Mouse (Mus musculus) adrenal gland, postnatal 36 days (tissue): ENCODE measurements at regions not wholly inside any gene's neighbourhood (a gene's known extent, or its start where the extent isn't known, plus 50 kb on each side); places are given as distances from the start of the nearest gene placed in this dataset.

Experiments
- DNase-seq, 2 experiments: peaks; one replicate each; pipeline ENCODE4 v3.0.0; 2021; ENCODE audit warnings: mixed read lengths in 1 of 2

- no peak for DNase-seq
These were observed 404.2 kb upstream of the Cntn3 start for GRCm38 (mm10) chr6:102977122-102977521.

- DNase-seq, result no peak
These were observed 450.4 kb upstream of the Cntn3 start for GRCm38 (mm10) chr6:103023326-103023725.

DNA sequence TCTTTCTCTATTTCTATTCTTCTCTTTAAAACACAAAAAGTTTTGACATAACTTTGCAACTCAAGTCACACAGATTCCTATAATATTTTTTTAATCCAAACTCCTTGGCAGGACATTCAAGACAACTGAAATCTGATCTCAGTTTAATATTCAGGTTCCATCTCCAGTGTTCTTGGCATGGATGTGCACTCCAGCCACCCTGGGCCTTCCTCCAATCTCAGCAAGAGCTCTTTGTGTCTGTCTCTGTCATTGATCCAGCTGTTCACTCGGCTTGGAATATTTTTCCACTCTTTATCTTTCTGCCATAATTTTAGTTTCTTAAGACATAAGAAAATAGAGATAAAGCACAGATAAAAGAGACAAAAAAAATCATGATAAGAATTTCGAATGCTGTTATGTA, 451.1 kb upstream of the Cntn3 start:
- no peak for DNase-seq

DNA sequence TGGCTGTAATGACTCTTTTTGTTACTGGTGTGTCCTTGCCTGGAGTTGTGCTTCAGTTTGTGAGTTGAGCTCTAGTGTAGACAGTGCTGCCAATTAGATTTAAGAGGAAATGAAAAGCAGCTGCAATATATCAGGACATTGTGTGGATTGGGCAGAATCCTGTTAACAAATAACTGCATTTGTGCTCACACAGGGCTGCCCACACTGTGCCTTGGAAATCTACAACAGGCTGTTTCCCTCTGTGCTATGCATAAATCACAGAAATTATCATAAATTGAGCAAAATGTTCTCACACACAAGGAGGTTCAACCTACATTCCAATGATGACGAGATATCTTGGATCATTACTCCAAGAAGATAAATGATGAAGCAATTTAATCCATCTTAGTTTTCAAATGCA, 455.2 kb upstream of the Cntn3 start:
- no peak for DNase-seq

DNA sequence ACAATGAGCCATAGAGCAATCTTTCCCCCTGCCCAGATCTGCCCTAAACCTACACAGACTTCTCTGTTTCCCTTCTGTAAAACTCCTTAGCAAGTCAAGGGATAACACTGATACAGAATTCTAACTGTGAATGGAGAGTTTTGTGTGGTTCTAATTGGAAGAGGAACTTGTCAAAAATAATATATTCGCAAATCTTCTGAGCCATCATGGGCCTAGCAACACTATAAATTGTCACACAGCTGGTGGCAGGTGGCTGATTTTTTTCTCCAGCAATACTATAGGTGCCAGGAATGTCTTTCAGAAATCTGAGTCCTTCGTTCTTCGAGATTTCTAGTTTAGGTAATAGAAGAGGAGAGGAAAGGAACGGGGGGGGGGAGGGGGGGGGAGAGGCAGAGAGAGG, 460.5 kb upstream of the Cntn3 start:
- DNase-seq, result no peak

GRCm38 (mm10) chr6:103033919-103034318, 461.0 kb upstream of the Cntn3 start:
- DNase-seq, result no peak

GRCm38 (mm10) chr6:103060591-103060990, 449.8 kb upstream of the Chl1 start:
- no peak for DNase-seq

DNA sequence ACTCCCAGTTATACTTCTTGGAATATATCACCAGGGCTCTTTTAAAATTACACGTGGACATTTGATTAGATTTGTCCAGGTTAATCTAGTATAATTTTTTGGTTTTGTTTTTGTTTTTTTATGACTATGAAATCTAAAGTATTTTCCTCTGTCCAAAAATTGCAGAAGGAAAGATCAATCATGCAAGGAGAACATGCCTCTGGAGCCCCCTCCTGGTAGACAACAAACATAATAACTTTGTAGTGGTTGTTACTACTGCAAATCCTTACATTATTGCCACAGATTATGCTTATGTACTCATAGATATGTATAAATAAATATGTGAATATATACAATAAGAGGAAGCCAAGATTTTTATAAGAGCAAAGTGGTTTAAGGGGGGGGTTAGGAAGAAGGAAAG, 404.2 kb upstream of the Chl1 start:
- peak; percentile 1 to 27 for DNase-seq

DNA sequence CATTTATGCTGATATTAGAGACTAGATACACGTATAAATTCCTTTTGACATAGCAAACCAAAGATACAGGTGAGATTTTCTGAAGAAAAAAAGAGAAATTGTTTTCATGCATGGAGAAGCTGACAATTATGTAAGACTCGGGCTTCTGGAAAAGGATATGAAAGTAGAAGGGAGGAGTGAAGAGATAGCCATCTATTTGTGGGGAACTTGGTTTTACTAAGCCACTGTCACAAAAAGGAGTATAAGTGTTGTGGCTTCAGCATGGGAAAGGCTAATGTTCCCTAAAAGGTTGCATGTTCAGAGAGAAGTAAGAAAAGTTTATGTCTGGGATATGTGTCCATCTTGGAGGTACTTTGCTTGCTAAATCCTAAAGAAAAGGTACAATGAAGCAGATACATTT, 390.8 kb upstream of the Chl1 start:
- DNase-seq, result no peak

GRCm38 (mm10) chr6:103140851-103141250, 369.5 kb upstream of the Chl1 start:
- peak in 1 of 2 experiments; percentile 4 for DNase-seq

- DNase-seq, result no peak
These were observed 332.5 kb upstream of the Chl1 start for GRCm38 (mm10) chr6:103177851-103178250.

DNA sequence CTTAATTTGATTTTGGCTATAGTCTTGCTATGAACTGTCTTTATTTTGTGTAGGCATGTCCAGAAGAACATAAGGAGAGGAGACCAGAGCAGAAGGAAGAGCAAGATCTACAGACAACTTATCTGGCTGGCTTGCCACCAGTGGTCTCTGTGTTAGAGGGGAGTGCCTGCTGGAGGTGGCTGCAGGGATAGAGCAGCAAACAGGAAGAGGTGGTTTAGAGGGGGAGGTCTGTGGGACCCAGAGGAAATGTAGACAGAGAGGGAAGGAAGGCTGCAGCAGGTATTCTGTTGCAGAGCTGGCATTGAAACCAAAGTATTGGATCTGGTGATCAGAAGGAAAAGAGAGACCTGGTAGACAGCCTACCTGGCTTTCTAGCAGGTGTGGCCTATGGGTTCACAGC, 327.0 kb upstream of the Chl1 start:
- no peak for DNase-seq

- DNase-seq, result no peak
These were observed 313.5 kb upstream of the Chl1 start for GRCm38 (mm10) chr6:103196838-103197237.

- DNase-seq, result no peak
These were observed 308.8 kb upstream of the Chl1 start for GRCm38 (mm10) chr6:103201605-103202004.

DNA sequence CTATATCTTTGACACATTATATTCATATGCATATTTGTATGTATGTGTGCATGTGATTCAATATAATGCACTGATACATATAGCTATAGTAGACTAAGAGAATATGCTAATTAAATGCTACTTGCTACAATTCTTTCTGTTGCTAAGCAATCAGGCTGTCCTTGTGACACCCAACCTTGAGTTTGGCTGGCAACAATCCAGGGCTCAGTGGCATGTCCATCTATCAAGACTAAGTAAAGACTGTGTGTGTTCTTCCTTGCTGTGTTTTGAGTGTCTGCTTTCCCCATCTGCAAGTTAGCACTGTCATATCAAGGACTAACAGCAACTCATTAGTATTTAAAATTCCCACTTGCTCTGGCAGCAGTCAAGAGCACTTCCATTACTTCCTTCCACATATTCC, 301.2 kb upstream of the Chl1 start:
- peak; percentile 84 to 85 for DNase-seq

DNA sequence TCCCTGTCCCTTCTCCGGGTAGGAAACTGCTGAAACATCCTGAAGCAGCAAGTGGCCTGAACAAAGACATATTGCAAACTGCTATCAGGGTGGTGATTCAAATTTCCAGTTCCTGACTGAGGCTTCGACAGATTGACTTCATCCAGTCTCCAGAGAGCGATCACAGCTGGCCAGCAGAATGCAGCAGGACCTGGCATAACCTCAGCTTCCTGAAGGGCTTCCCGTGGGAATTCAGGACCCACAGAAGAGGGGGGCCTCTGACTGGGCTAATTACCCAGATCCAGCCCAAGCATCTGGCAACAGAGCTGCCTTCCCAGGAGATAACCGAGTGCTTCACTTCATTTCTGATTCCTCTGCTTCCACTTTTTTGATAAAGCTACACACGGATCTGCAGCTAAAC, 297.2 kb upstream of the Chl1 start:
- no peak for DNase-seq

GRCm38 (mm10) chr6:103236896-103237295, 273.5 kb upstream of the Chl1 start:
- DNase-seq, result no peak

GRCm38 (mm10) chr6:103268984-103269383, 241.4 kb upstream of the Chl1 start:
- DNase-seq, result no peak

DNA sequence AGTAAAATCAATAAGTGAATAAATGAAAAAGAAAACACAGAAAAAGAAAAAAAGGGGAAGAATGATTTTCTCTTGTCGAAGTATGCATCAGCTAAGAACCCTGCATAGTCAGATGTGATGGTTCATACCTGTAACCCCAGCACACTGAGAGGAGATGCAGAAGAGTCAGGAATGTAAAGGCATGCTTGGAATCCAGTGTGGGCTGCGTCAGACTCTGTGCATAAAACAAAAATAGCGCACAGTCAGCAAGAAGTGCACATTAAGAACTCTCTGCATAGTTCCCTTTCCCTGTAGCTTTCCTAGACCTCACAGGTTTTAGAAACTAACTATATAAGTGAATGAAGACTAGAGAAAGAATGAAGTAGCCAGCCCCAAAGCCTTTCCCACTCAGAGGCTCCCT, 238.2 kb upstream of the Chl1 start:
- no peak for DNase-seq

GRCm38 (mm10) chr6:103275071-103275470, 235.3 kb upstream of the Chl1 start:
- no peak for DNase-seq

GRCm38 (mm10) chr6:103275476-103275875, 234.9 kb upstream of the Chl1 start:
- DNase-seq, result peak in 1 of 2 experiments; percentile 7

DNA sequence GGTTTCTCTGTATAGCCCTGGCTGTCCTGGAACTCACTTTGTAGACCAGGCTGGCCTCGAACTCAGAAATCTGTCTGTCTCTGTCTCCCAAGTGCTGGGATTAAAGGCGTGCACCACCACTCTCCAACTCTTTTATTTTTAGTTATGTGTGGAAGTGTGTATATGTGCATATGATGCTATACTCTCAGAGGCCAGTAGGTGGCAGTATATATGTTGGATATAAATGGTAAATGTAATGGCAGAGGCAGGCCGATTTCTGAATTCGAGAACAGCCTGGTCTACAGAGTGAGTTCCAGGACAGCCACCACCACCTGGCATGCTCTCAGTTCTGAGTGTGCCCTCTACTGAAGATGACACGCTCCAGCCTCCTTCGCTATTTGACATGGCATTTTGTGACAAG, 214.4 kb upstream of the Chl1 start:
- DNase-seq, result no peak

DNA sequence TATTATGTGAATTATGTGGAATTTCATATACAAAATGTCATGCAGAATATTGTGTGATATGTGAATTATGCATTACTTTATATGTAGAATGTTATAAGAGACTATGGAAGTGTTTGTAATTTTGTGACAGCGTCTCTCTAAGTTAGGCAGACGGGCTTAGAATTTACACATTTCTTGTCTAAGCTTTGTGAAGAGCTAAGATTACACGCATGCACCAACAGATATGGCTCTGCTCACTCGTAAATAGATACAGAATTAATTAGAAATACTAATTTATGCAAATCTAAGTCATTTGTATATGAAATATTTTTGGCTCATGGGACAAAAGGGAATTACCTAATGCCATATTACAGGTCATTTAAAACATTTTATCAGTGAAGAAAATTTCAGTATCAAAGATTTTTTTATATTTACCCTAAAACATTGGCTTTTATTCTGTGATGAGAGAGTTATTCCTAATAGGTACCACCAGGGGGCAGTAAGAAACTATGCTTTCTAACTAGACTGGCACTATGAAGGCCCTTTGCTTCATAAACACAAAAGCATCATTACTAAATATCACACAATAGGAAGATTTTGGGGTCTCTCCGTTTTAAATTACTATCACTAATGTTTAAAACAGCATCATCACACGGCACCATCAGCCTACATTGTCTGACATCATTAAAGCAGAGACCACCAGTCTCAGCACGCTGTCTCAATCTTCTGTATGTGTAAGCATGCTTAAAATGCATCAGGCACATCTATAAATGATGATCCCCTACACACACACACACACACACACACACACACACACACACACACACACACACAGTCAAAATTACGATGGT, 203.8 kb upstream of the Chl1 start:
- DNase-seq, result no peak

DNA sequence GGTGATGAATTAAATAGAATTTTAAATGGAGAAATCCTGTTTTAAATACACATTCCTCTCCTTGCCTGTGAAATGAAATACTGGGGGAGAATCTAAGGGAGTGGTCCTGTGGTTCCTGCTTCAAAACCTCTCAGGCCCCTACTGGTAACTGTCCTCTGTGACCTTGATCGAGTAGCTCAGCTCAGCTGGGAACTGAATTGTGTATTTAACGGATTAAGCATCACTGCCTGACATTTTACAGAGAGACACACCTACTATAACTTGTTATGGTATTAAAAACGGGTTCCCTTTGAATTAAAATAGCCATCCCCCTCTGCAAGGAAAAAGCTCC, 203.2 kb upstream of the Chl1 start:
- no peak for DNase-seq

DNA sequence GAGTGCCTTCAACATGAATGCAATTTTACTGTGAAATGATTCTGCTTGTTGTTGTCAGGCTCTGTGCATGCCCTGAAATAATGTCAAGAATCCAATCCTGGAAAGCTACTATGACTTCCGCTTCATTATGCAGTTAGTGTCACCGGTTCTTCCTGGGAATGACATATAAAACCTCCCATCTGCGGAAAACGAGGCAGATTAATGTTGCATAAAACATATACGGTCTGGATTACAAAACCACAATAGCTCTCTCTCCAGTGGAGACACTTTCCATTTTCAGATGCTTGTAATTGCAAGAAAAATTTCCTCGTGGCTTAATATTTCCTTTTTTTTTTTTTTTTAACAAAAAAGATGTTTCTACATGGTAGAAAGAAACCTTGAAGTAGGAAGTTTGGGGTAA, 198.2 kb upstream of the Chl1 start:
- DNase-seq, result no peak
